Mouse (Mus musculus): ENCODE data around the gene Cyp4f15. TPM values are rescaled to one million over a fixed set of nuclear protein-coding genes. Genes with fewer than 3 reads are reported as not detected.
"Not testable (repeated sequence)": the region's sequence is repeated elsewhere in the genome, so short reads cannot be mapped to it uniquely, and the experiment has no call there.

The Cyp4f15 gene
- total RNA-seq (2021), result not detected
- long read RNA-seq, experiment 1, result 0 reads
- long read RNA-seq, experiment 2, result 0 reads

DNA sequence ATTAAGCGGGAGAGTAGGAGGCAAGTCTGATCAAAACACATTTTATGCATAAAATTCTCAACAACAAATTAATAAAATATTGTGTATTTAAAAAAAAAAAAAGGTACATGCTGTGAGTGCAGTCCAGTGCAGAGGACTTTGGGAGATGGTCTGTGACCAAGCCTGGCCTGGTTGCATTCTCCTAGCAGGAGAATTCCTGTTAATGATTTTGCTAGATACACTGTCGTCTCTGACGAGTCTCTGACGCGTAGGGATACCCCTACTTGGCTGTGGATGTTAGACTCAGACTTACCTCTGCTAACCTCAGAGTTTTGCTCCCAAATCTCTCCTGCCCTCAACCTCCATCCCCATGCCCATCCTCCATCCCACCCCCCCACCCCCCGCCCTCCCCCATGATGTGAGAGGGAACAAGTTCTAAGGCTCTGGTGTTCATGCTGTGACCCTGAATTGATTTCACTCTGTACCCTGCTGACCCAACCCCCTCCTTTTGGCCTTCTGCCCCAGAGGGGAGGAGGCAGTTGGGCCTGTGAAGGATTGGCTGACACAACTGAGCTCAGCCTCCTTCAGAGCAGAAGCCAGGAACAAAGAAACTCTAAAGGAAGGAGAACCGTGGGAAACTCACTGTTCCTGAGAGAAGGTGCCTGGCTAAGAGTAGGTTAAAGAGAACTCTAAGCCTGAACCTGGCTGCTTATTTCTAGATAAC, at the start of gene Cyp4f15:
TSS of gene Cyp4f15 (plus strand) at position 580 of the 703 bp plus-strand sequence.
- DNase-seq, result peak in 1 of 2 experiments; percentile 3
- intact Hi-C loops (cut with DNase I), result no loop called here

DNA sequence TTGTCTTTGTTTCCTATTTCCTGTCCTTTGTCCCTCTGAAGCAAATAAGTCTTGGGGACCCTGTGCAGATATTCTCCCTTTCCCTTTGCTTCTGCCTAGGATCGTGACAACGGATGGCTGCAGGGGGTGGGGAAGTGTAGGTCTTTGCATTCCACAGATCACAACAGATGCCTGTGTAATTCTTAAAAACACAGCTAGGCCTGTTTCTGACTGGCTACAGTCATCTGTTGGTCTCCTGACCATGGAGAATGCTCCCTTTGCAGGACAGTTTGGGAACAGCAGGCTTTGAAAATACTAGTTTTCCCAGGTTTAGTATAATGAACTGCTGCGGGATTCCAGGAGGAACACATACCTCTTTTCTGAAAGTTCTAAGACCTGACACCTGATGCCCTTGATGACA, 49.1 kb upstream of the Cyp4f15 start:
- no peak for DNase-seq
- intact Hi-C loops (cut with DNase I), result loop anchor here (2.0 to 5.0 kb wide), 3 partner anchors 44 to 316 kb away; no protein-coding TSS in a partner anchor

DNA sequence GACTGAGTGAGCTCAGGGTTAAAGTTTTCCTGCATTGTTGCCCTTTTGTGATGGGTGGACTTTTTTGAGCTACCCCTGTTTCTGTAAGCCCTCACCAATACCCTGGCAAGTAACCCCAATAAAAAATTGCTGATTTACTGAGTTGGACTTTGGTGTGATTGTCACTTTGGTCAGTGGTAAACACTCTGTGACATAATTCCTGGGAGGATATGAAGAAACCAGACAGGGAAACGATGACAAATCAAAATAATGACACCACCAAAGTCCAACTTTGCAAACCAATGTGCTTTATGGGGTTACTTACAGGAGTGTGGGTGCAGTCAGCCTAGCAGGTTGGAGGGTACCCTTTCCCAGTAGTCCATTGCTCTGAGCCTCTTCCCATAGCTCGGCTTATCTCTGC, 48.3 kb upstream of the Cyp4f15 start:
- intact Hi-C loops (cut with DNase I), result loop anchor here (2.0 to 5.0 kb wide), 3 partner anchors 44 to 315 kb away; no protein-coding TSS in a partner anchor
- no peak for DNase-seq

DNA sequence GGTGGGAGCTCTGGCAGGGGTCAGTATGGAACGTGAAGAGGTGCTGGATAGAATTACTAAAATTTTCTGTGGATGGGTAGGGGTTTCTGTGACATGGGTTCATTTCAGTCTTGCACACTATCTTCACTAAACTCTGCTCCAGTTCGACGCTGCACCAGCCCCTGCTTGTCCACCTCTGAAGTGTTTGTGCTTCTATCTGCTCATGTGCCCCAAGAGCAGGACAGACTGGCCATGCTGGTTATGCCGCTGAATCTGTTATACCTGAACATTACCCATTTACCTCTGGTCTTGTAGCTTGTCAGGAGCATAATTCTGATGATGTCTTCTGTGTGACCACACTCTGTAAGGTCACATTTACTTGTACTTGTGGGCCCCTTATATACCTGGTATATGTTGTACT, 38.8 kb upstream of the Cyp4f15 start:
- intact Hi-C loops (cut with DNase I), result no loop called here
- no peak for DNase-seq

DNA sequence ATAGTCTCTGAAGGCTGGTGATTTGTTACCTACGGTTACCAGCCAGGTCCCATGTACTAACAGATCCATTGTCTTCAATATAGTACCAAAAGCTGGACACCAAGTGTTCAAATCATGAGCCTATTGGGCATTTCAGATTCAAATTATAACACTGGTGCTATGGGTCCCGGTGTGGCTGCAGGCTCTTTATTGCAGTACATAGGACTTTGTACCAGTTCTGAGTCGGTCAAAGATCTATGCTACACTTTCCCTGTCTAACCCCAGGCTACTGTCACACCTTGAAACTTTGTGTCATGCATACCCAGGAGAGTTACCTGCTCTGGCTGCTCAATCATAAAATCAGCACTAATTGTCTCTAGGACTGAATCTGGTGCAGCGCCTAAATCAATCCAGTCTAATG, 31.6 kb upstream of the Cyp4f15 start:
- no peak for DNase-seq
- intact Hi-C loops (cut with DNase I), result no loop called here

DNA sequence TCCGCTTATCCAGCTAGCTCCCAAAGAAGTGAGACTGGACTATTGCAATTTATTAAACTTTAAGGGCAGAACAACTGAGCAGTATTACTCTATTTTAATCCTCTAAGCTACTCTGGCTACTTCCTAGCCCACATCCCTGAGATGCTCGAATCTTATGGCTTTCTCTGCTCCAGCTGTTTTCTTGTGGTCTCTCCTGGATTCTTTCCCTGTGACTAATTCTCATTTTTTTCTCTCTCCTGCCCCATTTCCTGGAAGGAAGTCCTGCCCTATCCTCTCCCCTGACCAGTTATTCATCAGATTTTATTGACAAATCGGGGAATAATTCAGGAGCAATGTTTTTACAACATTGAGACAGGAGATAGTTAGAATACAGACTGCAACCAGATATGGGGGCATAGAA, 28.4 kb upstream of the Cyp4f15 start:
- no peak for DNase-seq
- intact Hi-C loops (cut with DNase I), result no loop called here

DNA sequence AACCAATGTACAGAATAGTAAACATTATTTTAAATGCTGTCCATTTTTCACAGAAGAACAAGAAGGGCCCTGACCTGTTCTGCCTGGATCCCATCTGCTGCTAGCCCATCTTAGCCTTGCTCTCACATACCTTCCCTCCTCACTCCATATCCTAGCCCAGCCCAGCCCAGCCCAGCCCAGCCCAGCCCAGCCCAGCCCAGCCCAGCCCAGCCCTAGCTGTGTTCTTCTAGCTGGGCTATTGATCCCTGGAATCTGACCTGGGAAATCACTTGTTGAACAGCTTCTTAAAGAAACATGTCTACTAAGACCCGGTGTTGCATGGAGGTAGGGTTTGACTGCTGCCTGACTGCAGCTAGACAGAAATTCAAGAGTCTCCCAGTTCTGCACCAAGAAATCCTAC, 27.2 kb upstream of the Cyp4f15 start:
- intact Hi-C loops (cut with DNase I), result no loop called here
- no peak for DNase-seq

DNA sequence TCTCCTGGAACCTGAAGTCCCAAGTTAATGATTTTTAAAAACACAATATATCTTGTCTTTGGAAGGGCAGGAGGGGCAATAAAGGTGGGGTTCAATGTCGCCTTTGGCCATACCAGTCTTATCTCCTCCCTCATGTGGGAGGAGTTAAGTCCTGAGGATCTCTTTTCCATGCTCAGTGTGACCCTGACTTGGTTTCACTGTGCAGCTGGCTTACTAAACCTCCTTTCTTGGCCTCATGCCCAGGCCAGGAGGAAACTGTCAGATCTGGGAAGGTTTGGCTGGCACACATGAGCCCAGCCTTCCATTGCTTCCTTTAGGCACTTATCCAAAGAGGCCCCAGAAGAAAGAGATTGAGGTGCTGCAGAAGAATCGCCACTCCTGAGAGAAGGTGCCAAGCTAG, 26.7 kb upstream of the Cyp4f15 start, which contains the start of gene Cyp4f40:
TSS of gene Cyp4f40 (plus strand) at position 189 of the 400 bp plus-strand sequence.
- intact Hi-C loops (cut with DNase I), result no loop called here
- DNase-seq, result peak; percentile 3 to 23

DNA sequence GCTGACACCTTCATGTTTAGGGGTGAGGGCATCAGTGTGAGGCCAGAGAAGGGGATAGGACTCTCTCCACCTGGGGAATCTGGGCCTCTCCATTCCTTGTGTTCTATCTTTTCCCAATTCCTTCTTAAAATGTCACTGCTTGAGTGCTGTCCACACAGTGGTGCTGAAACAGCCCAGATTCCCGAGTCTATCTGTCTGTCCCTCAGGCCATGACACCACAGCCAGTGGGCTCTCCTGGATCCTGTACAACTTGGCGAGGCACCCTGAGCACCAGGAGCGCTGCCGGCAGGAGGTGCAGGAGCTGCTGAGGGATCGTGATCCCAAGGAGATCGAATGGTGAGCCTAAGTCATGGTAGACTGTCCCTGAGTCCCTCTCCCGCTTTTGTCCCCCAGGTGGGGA, 11.5 kb upstream of the Cyp4f15 start:
- no peak for DNase-seq
- intact Hi-C loops (cut with DNase I), result no loop called here

DNA sequence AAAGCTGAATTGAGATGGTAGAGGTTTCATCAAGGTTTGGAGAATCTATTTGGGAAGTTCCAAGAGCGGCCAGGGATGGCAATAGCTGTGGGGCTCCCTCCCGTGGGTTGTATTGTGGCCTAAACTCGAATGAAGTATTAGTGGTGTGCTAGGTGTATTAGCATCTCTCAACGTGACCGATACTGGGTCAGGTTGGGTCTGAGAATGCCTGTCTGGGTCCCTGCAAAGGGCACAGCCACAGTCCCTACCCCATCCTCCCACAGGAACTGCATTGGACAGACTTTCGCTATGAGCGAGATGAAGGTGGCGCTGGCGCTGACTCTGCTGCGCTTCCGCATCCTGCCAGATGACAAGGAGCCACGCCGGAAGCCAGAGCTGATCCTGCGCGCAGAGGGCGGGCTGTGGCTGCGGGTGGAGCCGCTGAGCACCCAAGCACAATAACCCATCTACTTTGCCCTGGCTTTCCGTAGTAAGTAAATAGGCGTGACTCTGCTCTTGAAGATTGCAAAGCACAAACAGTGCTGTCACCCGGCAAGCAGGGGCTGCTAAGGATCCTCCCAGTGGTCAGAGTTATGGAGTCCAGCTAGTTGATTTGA, 9.3 kb upstream of the Cyp4f15 start:
- intact Hi-C loops (cut with DNase I), result no loop called here
- no peak for DNase-seq

DNA sequence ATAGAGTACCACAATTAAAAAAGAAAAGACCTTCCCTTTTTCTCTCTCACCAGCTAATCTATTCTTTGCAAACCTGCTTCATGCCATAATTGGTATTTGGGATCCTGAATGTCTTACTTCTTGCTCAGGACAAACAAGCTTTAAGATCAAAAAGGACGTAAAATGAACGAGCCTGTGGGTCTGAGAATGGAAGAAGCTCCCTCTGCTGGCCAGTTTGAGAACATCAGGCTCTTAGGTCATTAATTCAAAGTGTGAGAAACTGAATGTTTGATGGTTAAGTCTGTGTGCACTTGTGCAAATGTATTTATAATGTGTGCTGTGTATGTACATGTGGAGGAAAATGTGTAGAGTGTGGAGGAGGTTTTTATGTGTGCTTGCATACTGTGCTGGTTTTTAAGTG, 5.0 kb upstream of the Cyp4f15 start:
- peak; percentile 35 to 58 for DNase-seq
- intact Hi-C loops (cut with DNase I), result loop anchor here (2.0 to 5.0 kb wide), 3 partner anchors 44 to 152 kb away; no protein-coding TSS in a partner anchor

DNA sequence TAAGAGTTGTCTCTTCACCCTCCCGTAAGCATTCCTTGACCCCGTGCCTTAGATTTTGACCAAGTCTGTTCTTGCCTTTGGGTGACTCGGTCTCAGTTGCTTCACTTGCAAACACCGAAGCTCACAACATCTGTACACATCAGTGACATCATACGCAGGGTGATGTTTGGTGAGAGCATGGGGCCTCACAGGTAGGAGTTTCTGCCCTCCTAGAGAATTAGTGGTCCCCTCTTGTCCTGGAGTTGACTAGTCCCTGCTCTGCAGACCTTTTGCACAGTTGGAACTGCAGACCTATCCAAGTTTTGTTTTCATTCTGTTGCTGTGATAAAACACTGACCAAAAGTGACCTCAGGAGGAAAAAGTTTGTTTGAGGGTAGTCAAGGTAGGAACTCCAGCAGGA, 1.3 kb downstream of the Cyp4f15 start:
- intact Hi-C loops (cut with DNase I), result no loop called here
- no peak for DNase-seq

DNA sequence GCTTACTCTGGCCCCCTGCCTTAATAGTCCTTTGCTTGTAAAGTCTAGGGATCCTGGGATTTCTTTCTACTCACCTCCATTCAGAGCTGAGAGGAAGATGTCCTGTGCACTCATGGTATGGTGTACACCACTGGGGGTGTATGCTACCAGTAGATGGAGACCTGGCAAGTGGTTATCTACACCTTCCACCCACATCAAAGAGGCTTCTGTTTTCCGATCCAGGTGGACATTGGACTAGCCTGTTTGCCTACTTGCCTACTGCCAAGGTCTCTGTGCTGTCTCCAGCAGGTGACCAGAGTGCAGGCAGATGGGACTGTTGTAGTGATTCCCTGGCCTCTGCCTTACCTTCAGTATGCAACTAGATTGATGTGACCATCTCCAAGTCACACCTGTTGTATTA, 5.5 kb downstream of the Cyp4f15 start:
- intact Hi-C loops (cut with DNase I), result no loop called here
- DNase-seq, result no peak

DNA sequence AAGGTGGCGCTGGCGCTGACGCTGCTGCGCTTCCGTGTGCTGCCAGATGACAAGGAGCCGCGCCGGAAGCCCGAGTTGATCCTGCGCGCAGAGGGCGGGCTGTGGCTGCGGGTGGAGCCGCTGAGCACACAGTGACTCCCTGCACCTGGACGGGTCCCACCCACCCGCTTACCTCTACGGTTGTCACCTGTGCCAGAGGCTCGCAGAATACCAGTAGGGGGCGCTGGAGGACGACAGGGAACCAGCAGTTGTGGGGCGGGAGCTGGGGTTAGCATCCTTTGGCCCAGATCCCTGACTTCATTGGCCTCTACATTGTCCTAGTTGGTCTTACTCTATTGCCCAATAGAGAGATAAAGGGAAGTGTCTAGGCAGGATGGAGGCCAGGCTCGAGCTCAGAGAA, 17.4 kb downstream of the Cyp4f15 start:
- intact Hi-C loops (cut with DNase I), result no loop called here
- DNase-seq, result peak in 1 of 2 experiments; percentile 8

DNA sequence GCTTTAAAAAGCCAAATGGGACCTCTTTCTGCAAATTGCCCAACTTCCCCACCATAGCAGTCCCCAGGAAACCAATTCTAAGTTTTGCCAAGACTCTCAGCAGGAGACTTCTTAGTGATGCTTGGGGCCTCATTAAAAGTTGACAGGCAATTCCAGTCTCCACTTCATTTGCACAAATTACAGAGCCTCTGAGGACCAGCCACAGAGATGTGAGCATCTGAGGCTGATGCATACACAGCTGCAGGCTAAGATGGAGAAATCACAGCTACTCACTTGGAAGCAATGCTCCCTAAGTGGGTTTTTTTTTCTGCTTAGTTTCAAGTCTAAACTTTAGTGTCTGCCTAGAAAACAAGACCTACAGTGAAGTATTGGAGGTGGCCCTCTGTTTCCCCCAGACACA, 25.1 kb downstream of the Cyp4f15 start:
- DNase-seq; intact Hi-C loops (cut with DNase I): not testable (repeated sequence)

DNA sequence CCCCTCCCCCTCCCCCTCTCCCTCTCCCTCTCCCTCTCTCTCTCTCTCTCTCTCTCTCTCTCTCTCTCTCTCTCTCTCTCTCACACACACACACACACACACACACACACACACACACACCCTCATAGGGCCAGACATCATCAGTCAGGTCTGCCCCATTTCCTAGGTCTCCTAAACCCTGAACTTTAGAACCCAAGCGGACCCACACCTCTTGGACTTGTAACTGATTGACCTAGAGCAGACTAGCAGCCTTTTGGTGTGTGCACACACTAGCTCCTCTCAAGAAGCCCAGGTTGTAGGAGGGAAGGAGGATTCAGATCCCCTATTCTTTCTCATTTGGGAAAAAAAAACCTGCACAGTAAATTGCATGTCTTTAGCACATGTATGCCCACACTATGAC, 36.7 kb downstream of the Cyp4f15 start:
- DNase-seq; intact Hi-C loops (cut with DNase I): not testable (repeated sequence)

DNA sequence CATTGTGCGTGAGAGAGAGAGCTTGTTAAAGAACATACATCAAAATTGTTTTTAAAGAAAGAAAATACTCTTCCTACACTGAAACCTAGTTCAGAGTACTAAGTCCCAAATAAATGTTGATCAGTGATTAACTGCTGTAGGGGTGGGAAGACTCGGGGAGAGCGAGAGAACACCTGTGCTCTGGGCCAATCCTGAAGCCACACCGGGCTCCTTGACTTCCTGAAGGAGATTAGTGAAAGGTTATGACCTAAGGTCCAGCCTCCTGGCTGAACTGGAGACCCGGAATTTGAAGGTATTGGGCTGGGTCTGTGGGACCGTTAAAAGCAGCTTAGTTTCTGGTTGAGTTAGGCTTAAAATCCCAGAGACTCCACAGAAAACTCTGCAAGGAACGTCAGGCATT, 37.3 kb downstream of the Cyp4f15 start:
- no peak for DNase-seq
- intact Hi-C loops (cut with DNase I), result no loop called here

DNA sequence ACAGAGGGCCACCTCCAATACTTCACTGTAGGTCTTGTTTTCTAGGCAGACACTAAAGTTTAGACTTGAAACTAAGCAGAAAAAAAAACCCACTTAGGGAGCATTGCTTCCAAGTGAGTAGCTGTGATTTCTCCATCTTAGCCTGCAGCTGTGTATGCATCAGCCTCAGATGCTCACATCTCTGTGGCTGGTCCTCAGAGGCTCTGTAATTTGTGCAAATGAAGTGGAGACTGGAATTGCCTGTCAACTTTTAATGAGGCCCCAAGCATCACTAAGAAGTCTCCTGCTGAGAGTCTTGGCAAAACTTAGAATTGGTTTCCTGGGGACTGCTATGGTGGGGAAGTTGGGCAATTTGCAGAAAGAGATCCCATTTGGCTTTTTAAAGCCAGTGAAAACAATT, 40.9 kb downstream of the Cyp4f15 start:
- intact Hi-C loops (cut with DNase I); DNase-seq: not testable (repeated sequence)

DNA sequence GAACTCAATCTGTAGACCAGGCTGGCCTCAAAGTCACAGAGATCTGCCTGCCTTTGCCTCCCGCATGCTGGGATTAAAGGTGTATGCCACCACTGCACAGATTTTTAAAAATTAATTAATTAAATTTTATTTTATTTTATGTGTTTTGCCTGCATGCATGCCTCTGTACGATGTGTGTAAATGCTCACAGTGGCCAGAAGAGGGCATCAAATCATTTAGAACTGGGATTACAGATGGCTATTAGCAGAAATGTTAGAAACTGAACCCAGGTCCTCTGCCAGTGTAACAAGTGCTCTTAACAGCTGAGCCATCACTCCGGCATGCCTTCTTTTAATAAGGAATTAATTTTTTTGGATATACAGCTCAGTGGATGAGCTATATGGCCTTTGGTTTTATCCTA, 43.6 kb downstream of the Cyp4f15 start:
- intact Hi-C loops (cut with DNase I), result no loop called here
- DNase-seq, result no peak

DNA sequence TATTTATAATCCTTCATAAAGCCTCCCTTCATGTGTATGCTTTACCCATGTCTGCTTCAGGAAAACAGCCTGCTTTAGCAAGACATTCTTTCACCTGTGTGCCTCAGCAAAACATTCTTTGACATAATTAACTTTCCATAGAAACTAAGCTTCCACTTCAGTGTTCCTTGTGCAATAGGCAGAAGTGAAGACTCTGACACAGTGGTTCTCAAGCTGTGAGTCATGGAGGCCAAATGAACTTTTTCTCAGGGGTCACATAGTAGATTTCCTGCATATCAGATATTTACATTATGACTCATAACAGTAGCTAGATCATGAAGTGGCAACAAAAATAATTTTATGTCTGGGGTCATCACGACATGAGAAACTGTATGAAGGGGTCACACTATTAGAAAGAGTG, 53.0 kb downstream of the Cyp4f15 start:
- no peak for DNase-seq
- intact Hi-C loops (cut with DNase I), result no loop called here

DNA sequence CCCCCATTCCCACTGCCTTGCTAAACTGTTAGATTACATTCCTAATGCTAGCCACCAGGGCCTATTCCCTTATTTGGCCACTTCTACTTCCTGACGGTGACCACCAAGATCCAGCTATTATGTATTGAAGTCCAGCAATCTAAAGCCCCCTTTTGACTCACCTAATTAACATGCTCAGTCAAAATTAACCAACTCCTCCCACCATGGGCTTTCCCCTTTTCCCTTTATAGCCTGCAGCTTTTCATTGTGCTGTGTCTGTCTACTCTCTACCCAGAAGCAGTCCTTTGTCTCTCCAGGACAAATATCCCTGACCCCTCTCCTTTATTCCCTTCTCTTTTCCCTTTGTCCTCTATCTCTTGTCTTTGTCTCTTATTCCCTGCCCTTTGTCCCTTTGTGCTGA, 55.6 kb downstream of the Cyp4f15 start:
- no peak for DNase-seq
- intact Hi-C loops (cut with DNase I), result no loop called here

DNA sequence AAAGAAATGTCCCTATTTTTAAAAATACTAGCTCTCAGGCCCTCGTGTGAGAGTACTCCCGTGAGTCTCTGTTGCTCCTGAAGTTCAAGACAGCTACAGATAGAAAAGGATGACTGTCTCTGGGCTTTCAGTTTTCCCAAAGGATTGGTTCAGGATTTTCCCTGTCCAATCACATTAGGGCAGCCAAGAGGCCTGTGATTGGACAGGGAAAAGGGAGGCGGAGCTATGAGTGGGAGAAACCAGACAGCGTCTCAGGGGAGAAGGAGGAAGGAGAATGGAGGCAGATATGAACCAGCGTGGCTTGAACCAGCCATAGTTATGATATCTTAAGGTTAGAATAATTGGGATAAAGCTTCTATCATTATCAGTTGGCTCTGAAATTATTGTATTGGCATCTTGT, 65.2 kb downstream of the Cyp4f15 start:
- no peak for DNase-seq
- intact Hi-C loops (cut with DNase I), result loop anchor here (10.0 kb wide), 1 partner anchor 114 kb away; no protein-coding TSS in a partner anchor
